Mouse (Mus musculus) midbrain, embryonic 16.5 days (tissue): ENCODE results near the gene Prss16. TPM values are rescaled to one million over a fixed set of nuclear protein-coding genes. Genes with fewer than 3 reads are reported as not detected.

Experiments
- ATAC-seq: fragments of 200-750 bp; cut with Nextera tagmentation; 2 replicates; pipeline ENCODE4 v1.8.0; 2017; ENCODE audit warnings: moderate TSS enrichment
- H3K27ac ChIP-seq: fragments of 300-500 bp; sonication (generic); 2 replicates; pipeline ENCODE4 v1.5.1; 2014; ENCODE audit warnings: mild to moderate bottlenecking, low read length, mixed read lengths
- H3K27me3 ChIP-seq: fragments of 300-500 bp; sonication (generic); 2 replicates; pipeline ENCODE4 v1.6.1; 2014; ENCODE audit warnings: low read depth, low read length, mixed read lengths; ENCODE audit not compliant: control insufficient read depth, insufficient read depth
- H3K36me3 ChIP-seq: fragments of 300-500 bp; sonication (generic); 2 replicates; pipeline ENCODE4 v1.6.1; 2014; ENCODE audit warnings: mild to moderate bottlenecking, low read length, moderate library complexity, mixed read lengths; ENCODE audit not compliant: control insufficient read depth, insufficient read depth
- H3K4me1 ChIP-seq: fragments of 300-500 bp; sonication (generic); 2 replicates; pipeline ENCODE4 v1.6.1; 2014; ENCODE audit warnings: mild to moderate bottlenecking, low read length, mixed read lengths; ENCODE audit not compliant: control insufficient read depth, insufficient read depth
- H3K4me2 ChIP-seq: fragments of 300-500 bp; sonication (generic); 2 replicates; pipeline ENCODE4 v1.6.1; 2014; ENCODE audit warnings: mild to moderate bottlenecking, low read length, mixed read lengths
- H3K4me3 ChIP-seq: fragments of 300-500 bp; sonication (generic); 2 replicates; pipeline ENCODE4 v1.5.1; 2014; ENCODE audit warnings: low read depth, mild to moderate bottlenecking, low read length, moderate library complexity, mixed read lengths
- H3K9ac ChIP-seq: fragments of 300-500 bp; sonication (generic); 2 replicates; pipeline ENCODE4 v1.6.1; 2014; ENCODE audit warnings: low read depth, low read length, mixed read lengths
- H3K9me3 ChIP-seq: fragments of 300-500 bp; sonication (generic); replicated peaks from 2 replicates; pipeline ENCODE4 v1.6.1; 2014; ENCODE audit warnings: mild to moderate bottlenecking, low read length, mixed read lengths; ENCODE audit not compliant: control insufficient read depth, poor library complexity, severe bottlenecking
- WGBS: fragments of 180-500 bp; shearing (Covaris S2); extraction: QIAGEN DNeasy Blood & Tissue Kit; methylation state at CpG from one replicate; pipeline ENCODE4 v1.1.7; 2014; 5-methylcytosine and 5-hydroxymethylcytosine counted together
- polyA plus RNA-seq: library from polyadenylated mRNA; unstranded; fragments of >200 nt; fragmentation: Nextera tagmentation; extraction: Ambion mirVana; gene quantifications from 2 replicates; pipeline ENCODE4 v1.2.1, GENCODE M21; 2015

Prss16 gene
- polyA plus RNA-seq, 1 experiment from 2014 or later: not detected

- Histone ChIP-seq H3K4me1 (no peaks in the 10 kb centered on the region), H3K36me3 (no peaks in the 10 kb centered on the region), H3K9me3 (no peaks in the 10 kb centered on the region), H3K27ac (no peak overlapping the region), H3K9ac (no peak overlapping the region), H3K27me3 (peaks cover 83% of the 10 kb centered on the region), H3K4me3 (no peak overlapping the region), H3K4me2 (no peak overlapping the region)
- WGBS: 27% methylated on average over 4 of the region's 4 CpGs
- no peak for ATAC-seq
Measured at GRCm38 (mm10) chr13:21999147-21999546, 10.4 kb downstream of the Prss16 start.

DNA sequence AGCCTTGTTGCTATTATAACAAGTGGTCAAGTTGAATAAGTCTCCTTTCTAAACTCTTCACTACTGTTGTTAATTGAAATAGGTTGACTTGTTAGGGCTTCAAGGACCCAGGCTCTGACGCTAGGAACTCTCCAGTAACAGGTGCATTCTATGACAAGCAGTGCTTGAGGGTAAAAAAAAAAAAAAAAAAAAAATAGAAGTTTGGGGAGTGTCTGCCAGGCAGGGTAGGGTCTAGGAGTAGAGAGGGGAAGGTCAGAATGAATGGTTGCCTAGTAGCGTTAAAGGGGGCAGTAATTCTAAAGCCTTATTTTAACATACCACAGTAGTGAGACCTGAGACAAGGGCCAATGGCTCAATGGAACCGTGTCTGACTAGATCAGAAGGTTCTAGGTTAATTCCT, 11.1 kb downstream of the Prss16 start:
- no peak overlapping the region for H3K27ac ChIP-seq
- H3K27me3 ChIP-seq: peaks cover 81% of the 10 kb centered on the region
- H3K9ac ChIP-seq: no peak overlapping the region
- no peaks in the 10 kb centered on the region for H3K4me1 ChIP-seq
- H3K4me3 ChIP-seq: no peak overlapping the region
- no peaks in the 10 kb centered on the region for H3K36me3 ChIP-seq
- H3K9me3 ChIP-seq: no peaks in the 10 kb centered on the region
- 26% methylated on average over 3 of the region's 3 CpGs for WGBS
- ATAC-seq: no peak
- H3K4me2 ChIP-seq: no peak overlapping the region

GRCm38 (mm10) chr13:21997821-21998220, 11.7 kb downstream of the Prss16 start:
- H3K9me3 ChIP-seq: no peaks in the 10 kb centered on the region
- H3K4me1 ChIP-seq: no peaks in the 10 kb centered on the region
- peaks cover 78% of the 10 kb centered on the region for H3K27me3 ChIP-seq
- no peak overlapping the region for H3K4me2 ChIP-seq
- no peaks in the 10 kb centered on the region for H3K36me3 ChIP-seq
- H3K4me3 ChIP-seq: no peak overlapping the region
- no peak overlapping the region for H3K27ac ChIP-seq
- 8% methylated on average over 4 of the region's 4 CpGs for WGBS
- no peak for ATAC-seq
- no peak overlapping the region for H3K9ac ChIP-seq

- no peak overlapping the region for H3K4me3 ChIP-seq
Measured at GRCm38 (mm10) chr13:21997201-21997820, 12.2 kb downstream of the Prss16 start.

GRCm38 (mm10) chr13:21996840-21997185, 12.7 kb downstream of the Prss16 start:
- ATAC-seq: no peak
- Histone ChIP-seq H3K9ac (no peak overlapping the region), H3K4me3 (no peak overlapping the region), H3K27me3 (peaks cover 70% of the 10 kb centered on the region), H3K36me3 (no peaks in the 10 kb centered on the region), H3K4me2 (peak overlapping the region; percentile 3; the same call in 1 of the 2 replicates), H3K4me1 (no peaks in the 10 kb centered on the region), H3K9me3 (no peaks in the 10 kb centered on the region), H3K27ac (no peak overlapping the region)
- under 1% methylated on average over 13 of the region's 13 CpGs for WGBS

More at GRCm38 (mm10) chr13:21997201-21997820, 12.2 kb downstream of the Prss16 start:
- Histone ChIP-seq H3K4me1 (no peaks in the 10 kb centered on the region), H3K27me3 (peaks cover 75% of the 10 kb centered on the region), H3K9ac (no peak overlapping the region), H3K4me2 (no peak overlapping the region), H3K27ac (no peak overlapping the region), H3K36me3 (no peaks in the 10 kb centered on the region), H3K9me3 (no peaks in the 10 kb centered on the region)
- WGBS: under 1% methylated on average over 21 of the region's 21 CpGs
- no peak for ATAC-seq

- no peaks in the 10 kb centered on the region for H3K4me1 ChIP-seq
- H3K27ac ChIP-seq: no peak overlapping the region
- 4% methylated on average over 12 of the region's 12 CpGs for WGBS
- peaks cover 67% of the 10 kb centered on the region for H3K27me3 ChIP-seq
- H3K9ac ChIP-seq: no peak overlapping the region
- 0 out of 2 replicates have a peak, but pooled peaks cover 2% of the 10 kb centered on the region for H3K9me3 ChIP-seq
- no peaks in the 10 kb centered on the region for H3K36me3 ChIP-seq
- peak overlapping the region; percentile 3; the same call in 1 of the 2 replicates for H3K4me2 ChIP-seq
- no peak for ATAC-seq
- no peak overlapping the region for H3K4me3 ChIP-seq
Measured at GRCm38 (mm10) chr13:21996101-21996839, 13.3 kb downstream of the Prss16 start.

GRCm38 (mm10) chr13:21995331-21995914, 14.1 kb downstream of the Prss16 start:
- under 1% methylated on average over 21 of the region's 21 CpGs for WGBS
- H3K4me1 ChIP-seq: no peaks in the 10 kb centered on the region

DNA sequence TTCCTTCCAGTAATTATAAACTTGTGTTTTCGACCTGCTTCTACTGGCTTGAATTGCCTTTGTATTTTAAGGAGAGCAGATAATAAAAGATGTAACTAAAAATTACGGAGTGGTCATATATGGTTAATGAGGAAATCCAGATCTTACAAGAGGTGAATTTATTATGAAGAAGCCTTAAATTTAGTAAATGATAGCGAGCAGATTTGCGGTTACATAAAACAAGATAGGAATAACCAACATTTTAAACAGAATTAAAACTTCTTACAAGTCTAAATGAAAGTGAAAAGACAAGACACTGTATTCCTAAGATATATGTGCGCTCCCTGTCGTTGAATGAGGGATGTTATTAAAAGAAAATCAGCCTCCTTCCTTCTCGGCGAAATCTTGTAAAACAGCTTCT, 14.6 kb downstream of the Prss16 start:
- Histone ChIP-seq H3K4me1 (no peaks in the 10 kb centered on the region), H3K27me3 (peaks cover 56% of the 10 kb centered on the region), H3K27ac (no peak overlapping the region), H3K4me3 (no peak overlapping the region), H3K36me3 (no peaks in the 10 kb centered on the region), H3K4me2 (peak overlapping the region; percentile 10), H3K9me3 (0 out of 2 replicates have a peak, but pooled peaks cover 2% of the 10 kb centered on the region), H3K9ac (no peak overlapping the region)
- WGBS: 4% methylated on average over 8 of the region's 8 CpGs
- ATAC-seq: no peak

More at GRCm38 (mm10) chr13:21995331-21995914, 14.1 kb downstream of the Prss16 start:
- H3K9ac ChIP-seq: no peak overlapping the region
- 0 out of 2 replicates have a peak overlapping the region, but pooled peaks have one; percentile 2 for H3K4me3 ChIP-seq
- H3K36me3 ChIP-seq: no peaks in the 10 kb centered on the region
- H3K27me3 ChIP-seq: peaks cover 61% of the 10 kb centered on the region
- H3K9me3 ChIP-seq: 0 out of 2 replicates have a peak, but pooled peaks cover 2% of the 10 kb centered on the region
- peak; percentile 28; the same call in 1 of the 2 replicates for ATAC-seq
- H3K27ac ChIP-seq: no peak overlapping the region
- H3K4me2 ChIP-seq: peak overlapping the region; percentile 10
